Mouse (Mus musculus): ENCODE results near the gene Stox1.
A peak's percentile ranks its signal among the peaks of the same experiment; 100 is the strongest.

Gene Stox1

DNA sequence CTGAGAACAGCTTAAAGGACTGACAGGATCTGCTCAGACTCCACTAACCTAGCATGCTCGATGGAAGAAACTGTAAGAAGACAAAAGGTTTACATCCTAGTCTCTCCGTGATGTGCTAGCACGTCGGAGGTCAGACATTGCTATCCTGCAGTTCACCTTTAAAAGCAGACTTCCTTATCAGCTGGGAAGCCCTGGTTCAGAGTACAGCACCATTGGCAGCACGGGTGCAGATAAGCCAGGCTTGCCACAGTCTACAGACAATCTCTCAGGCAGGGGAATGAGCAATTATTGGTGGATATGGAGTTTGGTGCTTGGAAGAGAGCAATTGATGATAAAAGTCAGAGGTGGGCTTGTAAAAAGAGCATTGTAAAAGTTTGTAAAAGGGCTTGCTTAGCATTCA lies 57.9 kb downstream of the Stox1 start:
- no peak for DNase-seq (ENCODE audit: low spot score in 2 of 2)

- peak in 1 of 2 experiments; percentile 44 for DNase-seq (ENCODE audit: low spot score in 2 of 2)
Measured at GRCm38 (mm10) chr10:62664963-62665590, 60.9 kb downstream of the Stox1 start.

GRCm38 (mm10) chr10:62664171-62664570 lies 61.8 kb downstream of the Stox1 start:
- no peak for DNase-seq (ENCODE audit: low spot score in 2 of 2)

DNA sequence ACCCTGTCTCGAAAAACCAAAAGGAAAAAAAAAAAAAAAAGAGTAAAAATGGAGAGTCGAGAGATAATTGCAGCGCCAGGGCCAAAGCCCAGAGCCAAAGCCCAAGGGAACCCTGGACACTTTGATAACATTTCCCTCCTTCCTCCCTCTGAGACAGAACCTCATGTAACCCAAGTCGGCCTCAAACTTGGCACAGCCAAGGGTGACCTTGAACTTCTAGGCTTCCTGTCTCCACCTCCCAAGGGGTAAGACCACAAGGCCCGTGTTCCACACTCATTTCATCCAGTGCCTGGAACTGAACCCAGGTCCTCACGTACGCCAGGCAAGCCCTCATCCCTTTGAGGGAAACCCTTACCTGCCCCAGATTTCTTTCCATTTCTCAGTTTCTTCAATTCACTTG lies 69.2 kb downstream of the Stox1 start:
- no peak for DNase-seq (ENCODE audit: low spot score in 2 of 2)

- DNase-seq (ENCODE audit: low spot score in 2 of 2), result no peak
Measured at GRCm38 (mm10) chr10:62651961-62652360, 74.0 kb downstream of the Stox1 start.

DNA sequence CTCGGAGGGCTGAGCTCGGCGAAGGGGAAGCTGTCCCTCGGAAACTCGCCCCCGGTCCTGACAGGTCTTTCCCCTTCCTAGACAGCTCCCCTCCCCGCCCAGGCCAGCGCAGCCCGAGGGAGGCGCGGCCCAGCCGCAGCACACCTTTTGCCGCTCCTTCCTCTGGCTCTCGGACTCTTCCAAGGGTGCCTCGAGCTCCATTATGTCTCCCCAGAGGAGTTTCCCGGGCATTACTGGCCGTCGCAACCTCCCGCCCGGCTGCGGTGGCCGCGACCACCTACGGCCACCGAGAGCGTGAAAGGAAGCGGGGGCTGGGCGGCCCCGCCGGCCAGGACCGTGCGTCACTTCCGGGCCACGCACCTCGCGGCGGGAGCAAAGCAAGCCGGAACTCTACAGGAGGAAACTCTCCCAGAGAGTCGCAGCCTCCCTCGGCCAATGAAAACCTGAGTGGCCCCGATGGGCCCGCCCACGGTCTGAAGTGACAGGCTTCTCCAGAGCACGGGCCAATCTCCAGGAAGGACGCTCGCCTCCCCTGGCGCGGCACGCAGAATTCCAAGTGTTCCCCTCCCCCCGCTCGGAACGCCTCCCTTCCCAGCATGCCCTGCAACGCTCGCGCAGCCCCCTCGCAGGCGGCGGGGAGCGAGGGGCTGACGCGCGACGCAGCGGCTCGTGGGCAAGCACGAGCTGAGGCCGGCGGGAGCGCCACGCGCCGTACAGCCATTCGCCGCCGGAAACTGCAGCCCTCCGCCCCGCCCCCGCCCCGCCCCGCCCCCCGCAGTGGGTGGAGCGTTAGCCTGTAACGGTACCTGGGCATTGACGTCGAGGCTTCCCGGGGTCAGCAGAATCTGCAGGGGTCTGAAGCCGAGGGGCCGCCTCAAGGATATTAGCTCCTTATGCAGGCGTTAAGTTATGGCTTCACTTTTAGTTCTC lies 74.8 kb downstream of the Stox1 start, which contains the start of gene Ddx50:
Gene Ddx50 (minus strand): TSS at position 338 of the 930 bp plus-strand sequence.
- DNase-seq (ENCODE audit: low spot score in 2 of 2), result peak; percentile 89 to 95

DNA sequence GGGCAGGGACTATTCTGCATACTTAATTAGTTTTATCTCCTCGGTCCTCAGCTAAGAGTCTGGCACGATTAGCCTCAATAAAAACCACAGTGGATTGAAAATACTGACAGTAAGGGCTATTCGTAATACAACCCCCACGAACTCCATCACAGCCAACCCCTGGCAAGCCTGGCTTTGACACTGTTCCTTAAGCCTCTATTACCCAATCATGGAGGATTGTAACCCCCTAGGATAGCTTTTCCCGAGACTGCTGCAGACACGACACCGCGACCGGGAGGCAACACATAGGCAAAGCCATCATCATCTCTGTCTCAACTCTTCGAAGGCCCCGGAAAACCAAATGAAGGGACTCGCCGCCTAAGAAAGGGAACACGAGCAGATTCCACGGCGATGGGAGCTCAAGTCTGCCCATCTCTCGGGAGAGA lies 75.6 kb downstream of the Stox1 start:
- DNase-seq (ENCODE audit: low spot score in 2 of 2), result no peak

Data from spleen, postnatal 10 days (tissue).